Mouse (Mus musculus) hindbrain, postnatal 0 days (tissue): ENCODE results near the gene Hnrnpu. TPM values are rescaled to one million over a fixed set of nuclear protein-coding genes. Genes with fewer than 3 reads are reported as not detected.
"Not testable (repeated sequence)": the region's sequence is repeated elsewhere in the genome, so short reads cannot be mapped to it uniquely, and the experiment has no call there.

Experiments
- ATAC-seq: fragments of 200-750 bp; cut with Nextera tagmentation; 2 replicates; pipeline ENCODE4 v1.8.0; 2017; ENCODE audit warnings: mild to moderate bottlenecking, moderate TSS enrichment, moderate library complexity
- DNase-seq: peaks from one replicate; pipeline ENCODE4 v3.0.0-alpha.2; 2015; ENCODE audit warnings: low spot score
- H3K27ac ChIP-seq: fragments of 300-500 bp; sonication (generic); 2 replicates; pipeline ENCODE4 v1.5.1; 2014; ENCODE audit warnings: mild to moderate bottlenecking
- H3K27me3 ChIP-seq: fragments of 300-500 bp; sonication (generic); 2 replicates; pipeline ENCODE4 v1.6.1; 2014; ENCODE audit warnings: low read length, mixed read lengths; ENCODE audit not compliant: insufficient read depth
- H3K36me3 ChIP-seq: fragments of 300-500 bp; sonication (generic); 2 replicates; pipeline ENCODE4 v1.6.1; 2014; ENCODE audit warnings: low read length, mixed read lengths; ENCODE audit not compliant: insufficient read depth
- H3K4me1 ChIP-seq: fragments of 300-500 bp; sonication (generic); 2 replicates; pipeline ENCODE4 v1.6.1; 2014; ENCODE audit warnings: antibody characterized with exemption, low read length, mixed read lengths; ENCODE audit not compliant: insufficient read depth
- H3K4me2 ChIP-seq: fragments of 300-500 bp; sonication (generic); 2 replicates; pipeline ENCODE4 v1.6.1; 2014; ENCODE audit warnings: low read depth, mild to moderate bottlenecking, low read length, moderate library complexity, mixed read lengths
- H3K4me3 ChIP-seq: fragments of 300-500 bp; sonication (generic); 2 replicates; pipeline ENCODE4 v1.5.1; 2014; ENCODE audit warnings: low read length
- H3K9ac ChIP-seq: fragments of 300-500 bp; sonication (generic); replicated peaks from 2 replicates; pipeline ENCODE4 v1.6.1; 2014; ENCODE audit warnings: mild to moderate bottlenecking, low read length, moderate library complexity, mixed read lengths
- H3K9me3 ChIP-seq: fragments of 300-500 bp; sonication (generic); 2 replicates; pipeline ENCODE4 v1.6.1; 2016; ENCODE audit warnings: low read length, mixed read lengths
- CTCF ChIP-seq: IDR thresholded peaks from 2 replicates; pipeline ENCODE4 v1.5.1; 2016; ENCODE audit warnings: antibody characterized with exemption, control low read depth, low read depth
- WGBS: fragments of 180-500 bp; shearing (Covaris S2); extraction: QIAGEN DNeasy Blood & Tissue Kit; methylation state at CpG from one replicate; pipeline ENCODE4 v1.1.7; 2014; 5-methylcytosine and 5-hydroxymethylcytosine counted together
- polyA plus RNA-seq: library from polyadenylated mRNA; unstranded; fragments of >200 nt; fragmentation: Nextera tagmentation; extraction: Ambion mirVana; gene quantifications from 2 replicates; pipeline ENCODE4 v1.2.1, GENCODE M21; 2015
- total RNA-seq: library from RNA; depleted of rRNA; stranded (reverse); fragments of >200 nt; gene quantifications from 2 replicates; pipeline ENCODE4 v1.2.3, GENCODE M21; 2014

The Hnrnpu gene
- total and polyA plus RNA-seq, 2 experiments from 2014 or later: 113 to 185 TPM

GRCm38 (mm10) chr1:178317275-178318001 lies 20.2 kb downstream of the Hnrnpu start:
- no peaks in the 10 kb centered on the region for H3K27me3 ChIP-seq
- H3K9me3 ChIP-seq: no peaks in the 10 kb centered on the region
- DNase-seq (peak; percentile 51), ATAC-seq (no peak)
- peak overlapping the region; percentile 69 for H3K4me2 ChIP-seq
- 0 out of 2 replicates have a peak, but pooled peaks cover 9% of the 10 kb centered on the region for H3K36me3 ChIP-seq
- no peak for TF ChIP-seq CTCF
- peak overlapping the region; percentile 100 for H3K27ac ChIP-seq
- peak overlapping the region; percentile 90 for H3K9ac ChIP-seq
- WGBS: 23% methylated on average over 10 of the region's 10 CpGs
- H3K4me3 ChIP-seq: peak overlapping the region; percentile 71
- H3K4me1 ChIP-seq: peaks cover 4% of the 10 kb centered on the region; the same call in 1 of the 2 replicates

DNA sequence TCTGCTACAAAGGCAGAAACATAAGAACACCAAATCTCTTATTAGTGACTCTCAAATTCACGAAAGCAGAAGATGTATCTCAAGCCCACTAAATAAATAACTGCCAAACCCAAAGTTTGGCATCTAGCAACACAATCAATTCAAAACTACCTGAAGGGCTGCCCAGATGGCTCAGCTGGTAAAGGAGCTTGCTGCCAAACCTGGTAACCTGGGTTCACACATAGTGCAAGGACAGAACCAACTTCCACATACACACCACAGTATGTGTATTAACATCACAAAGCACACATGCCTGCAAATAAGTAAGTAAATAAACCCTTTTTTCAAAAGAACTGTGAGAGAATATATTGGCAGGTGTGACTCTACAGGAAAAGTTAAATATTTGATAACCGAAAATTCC lies 23.4 kb downstream of the Hnrnpu start:
- no peak overlapping the region for H3K9ac ChIP-seq
- no peak overlapping the region for H3K27ac ChIP-seq
- no peak overlapping the region for H3K4me3 ChIP-seq
- H3K4me2 ChIP-seq: no peak overlapping the region
- H3K4me1 ChIP-seq: no peaks in the 10 kb centered on the region
- WGBS: 91% methylated on average over 2 of the region's 2 CpGs
- TF ChIP-seq CTCF: no peak
- DNase-seq (no peak), ATAC-seq (no peak)
- no peaks in the 10 kb centered on the region for H3K9me3 ChIP-seq
- H3K27me3 ChIP-seq: no peaks in the 10 kb centered on the region
- no peaks in the 10 kb centered on the region for H3K36me3 ChIP-seq

- Histone ChIP-seq H3K4me1 (no peaks in the 10 kb centered on the region), H3K27ac (no peak overlapping the region), H3K9ac (no peak overlapping the region), H3K36me3 (no peaks in the 10 kb centered on the region), H3K27me3 (no peaks in the 10 kb centered on the region), H3K4me2 (no peak overlapping the region), H3K4me3 (no peak overlapping the region), H3K9me3 (no peaks in the 10 kb centered on the region)
- ATAC-seq: no peak
- no peak for DNase-seq
- no peak for TF ChIP-seq CTCF
- 95% methylated on average over 1 of the region's 1 CpGs for WGBS
Observed at GRCm38 (mm10) chr1:178313039-178313597, 24.5 kb downstream of the Hnrnpu start.

- Histone ChIP-seq H3K9ac (no peak overlapping the region), H3K4me2 (no peak overlapping the region), H3K9me3 (no peaks in the 10 kb centered on the region), H3K36me3 (no peaks in the 10 kb centered on the region), H3K27me3 (no peaks in the 10 kb centered on the region), H3K4me3 (no peak overlapping the region), H3K4me1 (no peaks in the 10 kb centered on the region), H3K27ac (no peak overlapping the region)
- no peak for TF ChIP-seq CTCF
- DNase-seq: no peak
- 61% methylated on average over 1 of the region's 1 CpGs for WGBS
- no peak for ATAC-seq
Observed at GRCm38 (mm10) chr1:178310128-178310527, 27.5 kb downstream of the Hnrnpu start.

- H3K4me3 ChIP-seq: no peak overlapping the region
- ATAC-seq (no peak), DNase-seq (no peak)
- WGBS: 69% methylated on average over 2 of the region's 2 CpGs
- H3K4me2 ChIP-seq: no peak overlapping the region
- H3K27me3 ChIP-seq: no peaks in the 10 kb centered on the region
- TF ChIP-seq CTCF: no peak
- H3K9me3 ChIP-seq: no peaks in the 10 kb centered on the region
- no peak overlapping the region for H3K9ac ChIP-seq
- no peaks in the 10 kb centered on the region for H3K4me1 ChIP-seq
- H3K27ac ChIP-seq: no peak overlapping the region
- no peaks in the 10 kb centered on the region for H3K36me3 ChIP-seq
Observed at GRCm38 (mm10) chr1:178309487-178309886, 28.1 kb downstream of the Hnrnpu start.

GRCm38 (mm10) chr1:178303425-178303824 lies 34.2 kb downstream of the Hnrnpu start:
- ATAC-seq: peak; percentile 43
- H3K27ac ChIP-seq: no peak overlapping the region
- TF ChIP-seq CTCF: peak; percentile 79
- H3K4me3 ChIP-seq: no peak overlapping the region
- H3K9me3 ChIP-seq: no peaks in the 10 kb centered on the region
- H3K36me3 ChIP-seq: no peaks in the 10 kb centered on the region
- no peak overlapping the region for H3K9ac ChIP-seq
- no peaks in the 10 kb centered on the region for H3K4me1 ChIP-seq
- WGBS: 27% methylated on average over 3 of the region's 3 CpGs
- no peaks in the 10 kb centered on the region for H3K27me3 ChIP-seq
- no peak overlapping the region for H3K4me2 ChIP-seq
- peak; percentile 77 for DNase-seq

- H3K9me3 ChIP-seq, H3K4me3 ChIP-seq, DNase-seq, H3K4me2 ChIP-seq, H3K27ac ChIP-seq, H3K9ac ChIP-seq, H3K27me3 ChIP-seq, H3K36me3 ChIP-seq, ATAC-seq, H3K4me1 ChIP-seq: not testable (repeated sequence)
- 87% methylated on average over 2 of the region's 2 CpGs for WGBS
Observed at GRCm38 (mm10) chr1:178301261-178301660, 36.3 kb downstream of the Hnrnpu start.
